Mouse (Mus musculus): Measurements from ENCODE around the gene Tspan2.

The Tspan2 gene

GRCm38 (mm10) chr3:102787369-102787768 is 53.0 kb downstream of the Tspan2 start:
- no peak for DNase-seq

GRCm38 (mm10) chr3:102803937-102804336 is 69.6 kb downstream of the Tspan2 start:
- DNase-seq, result peak; percentile 53 to 81

GRCm38 (mm10) chr3:102842386-102842785 is 108.1 kb downstream of the Tspan2 start:
- no peak for DNase-seq

- DNase-seq, result no peak
These were observed 114.3 kb downstream of the Tspan2 start for GRCm38 (mm10) chr3:102848661-102849060.
